Mouse (Mus musculus): ENCODE results near the gene Rnf150. TPM values are rescaled to one million over a fixed set of nuclear protein-coding genes. Genes with fewer than 3 reads are reported as not detected.
A peak's percentile ranks its signal among the peaks of the same experiment; 100 is the strongest.

Gene Rnf150
- total RNA-seq, 2 experiments from 2014 or later = 12.3 to 15.6 TPM

GRCm38 (mm10) chr8:83028211-83028610 is 165.1 kb downstream of the Rnf150 start:
- DNase-seq = peak; percentile 50

- no peak for DNase-seq
Observed at GRCm38 (mm10) chr8:83032800-83033199, 169.6 kb downstream of the Rnf150 start.

- no peak for DNase-seq
Observed at GRCm38 (mm10) chr8:83035141-83035540, 172.0 kb downstream of the Rnf150 start.

DNA sequence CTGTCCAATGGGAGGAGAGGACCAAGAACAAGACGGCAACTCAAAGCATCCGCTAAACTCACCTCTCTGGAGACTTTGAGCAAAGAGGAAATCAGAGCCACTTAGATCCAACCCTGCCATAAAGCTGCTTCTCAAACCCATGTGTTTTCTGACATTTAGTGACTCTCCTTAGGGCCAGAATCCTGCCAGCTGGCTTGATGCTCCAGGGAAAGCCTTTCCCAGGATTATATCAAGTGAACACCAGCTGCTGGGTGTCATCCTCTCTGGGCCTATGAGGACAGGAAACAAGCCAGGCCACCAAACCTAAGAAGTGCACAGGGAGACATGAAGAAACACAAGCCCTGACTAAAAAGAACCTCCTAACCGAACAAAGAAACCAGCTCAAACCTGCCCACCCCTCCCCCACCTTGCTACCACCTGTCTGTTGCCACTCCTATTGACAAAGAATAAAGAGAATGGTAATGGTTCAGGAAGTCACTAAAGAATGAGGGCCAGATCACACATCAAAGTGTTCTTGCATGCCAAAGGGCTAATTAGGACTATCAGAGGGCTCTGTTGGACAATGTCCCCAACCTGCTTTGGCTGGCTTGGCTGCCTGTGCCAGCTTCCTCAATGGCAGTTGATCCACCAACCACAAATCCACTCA is 173.5 kb downstream of the Rnf150 start:
- DNase-seq = no peak

DNA sequence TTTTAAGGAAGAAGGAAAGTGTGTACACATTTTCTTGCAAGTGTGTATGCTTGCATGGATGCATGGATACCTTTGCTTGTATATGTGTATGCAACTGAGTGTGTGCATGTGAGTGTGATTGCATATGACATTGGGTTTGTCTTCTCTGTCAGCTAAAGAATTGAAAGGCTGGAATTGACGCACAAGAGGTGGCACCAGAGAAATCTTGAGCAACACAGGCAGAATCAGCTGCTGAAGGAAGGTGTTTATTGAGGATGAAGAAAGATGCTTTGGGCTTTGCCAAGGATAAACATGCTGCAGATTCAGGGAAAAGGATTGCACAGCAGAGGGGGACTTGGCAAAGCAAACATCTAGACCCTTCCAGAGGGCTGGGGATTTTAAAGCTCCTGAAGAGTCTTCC is 174.2 kb downstream of the Rnf150 start:
- DNase-seq = no peak

DNA sequence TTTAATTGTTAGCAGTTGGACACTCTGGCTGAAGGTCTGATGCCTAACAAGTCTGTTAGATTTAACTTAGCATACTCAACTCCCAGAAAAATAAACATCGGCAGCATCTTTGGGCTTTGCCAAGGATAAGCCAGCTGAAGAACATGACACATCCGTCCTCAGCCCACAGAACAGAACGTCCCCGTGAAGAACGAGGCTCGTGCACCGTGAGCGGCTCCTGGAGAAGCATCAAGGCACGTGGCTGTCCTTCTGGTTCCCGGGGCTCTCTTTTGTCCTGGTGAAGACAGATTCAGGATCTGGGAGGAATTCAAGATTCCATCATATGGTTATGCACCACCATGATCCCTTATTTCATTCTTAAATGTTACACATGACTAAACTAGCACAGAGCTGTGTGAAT is 175.4 kb downstream of the Rnf150 start:
- DNase-seq = no peak

DNA sequence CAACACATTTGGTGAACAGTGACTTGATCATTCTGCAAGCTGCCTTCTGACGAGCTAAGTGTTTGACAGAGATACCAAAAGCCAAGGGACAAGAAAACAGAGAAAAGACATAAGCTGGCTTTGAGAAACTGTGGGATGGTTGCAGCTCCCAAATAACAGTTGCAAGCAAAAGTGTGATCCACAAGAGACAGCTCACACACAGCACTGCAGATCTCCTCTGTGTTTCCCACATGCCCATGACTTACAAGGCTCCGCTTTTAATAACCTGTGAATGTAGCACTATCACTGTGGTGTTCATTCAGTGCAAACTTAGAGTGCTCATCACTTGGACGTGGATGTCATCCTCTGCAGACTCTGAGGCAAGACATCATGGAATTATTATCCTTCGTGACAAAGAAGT is 178.3 kb downstream of the Rnf150 start:
- no peak for DNase-seq

GRCm38 (mm10) chr8:83046912-83047311 is 183.8 kb downstream of the Rnf150 start:
- peak; percentile 26 to 39 for DNase-seq

- peak in 1 of 2 experiments; percentile 26 for DNase-seq
Observed at GRCm38 (mm10) chr8:83048527-83048926, 185.4 kb downstream of the Rnf150 start.

- DNase-seq = no peak
Observed at GRCm38 (mm10) chr8:83049171-83049601, 186.0 kb downstream of the Rnf150 start.

DNA sequence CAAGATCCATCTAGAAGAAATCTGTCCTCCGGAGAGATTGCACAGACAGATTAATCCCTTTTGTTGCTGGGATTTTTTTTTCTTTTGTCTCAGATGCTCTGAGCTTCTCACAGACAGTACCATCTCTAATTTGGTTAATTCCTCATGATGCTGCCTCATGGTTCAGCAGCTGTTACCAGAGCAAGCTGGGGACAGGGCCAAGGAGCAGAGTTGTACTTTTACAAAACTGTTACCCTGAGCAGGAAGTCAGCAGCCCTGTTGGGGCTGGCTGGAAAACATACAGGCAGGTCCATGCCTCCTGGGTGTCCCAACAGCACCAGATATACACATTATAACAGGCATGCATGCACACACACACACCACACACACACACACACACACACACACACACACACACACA is 186.5 kb downstream of the Rnf150 start:
- DNase-seq = no peak

DNA sequence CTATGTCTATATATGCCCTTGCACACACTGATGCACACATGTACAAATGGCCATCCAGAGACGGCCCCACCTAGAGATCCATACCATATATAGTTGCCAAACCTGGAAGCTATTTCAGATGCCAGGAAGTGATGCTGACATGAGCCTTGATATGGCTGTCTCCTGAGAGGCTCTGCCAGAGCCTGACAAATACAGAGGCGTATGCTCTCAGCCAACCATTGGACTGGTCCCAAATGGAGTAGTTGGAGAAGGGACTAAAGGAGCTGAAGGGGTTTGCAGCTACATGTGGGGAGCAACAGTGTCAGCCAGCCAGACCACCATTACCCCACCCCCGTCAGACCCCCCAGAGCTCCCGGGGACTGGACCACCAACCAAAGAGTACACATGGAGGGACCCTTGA is 189.7 kb downstream of the Rnf150 start:
- no peak for DNase-seq

DNA sequence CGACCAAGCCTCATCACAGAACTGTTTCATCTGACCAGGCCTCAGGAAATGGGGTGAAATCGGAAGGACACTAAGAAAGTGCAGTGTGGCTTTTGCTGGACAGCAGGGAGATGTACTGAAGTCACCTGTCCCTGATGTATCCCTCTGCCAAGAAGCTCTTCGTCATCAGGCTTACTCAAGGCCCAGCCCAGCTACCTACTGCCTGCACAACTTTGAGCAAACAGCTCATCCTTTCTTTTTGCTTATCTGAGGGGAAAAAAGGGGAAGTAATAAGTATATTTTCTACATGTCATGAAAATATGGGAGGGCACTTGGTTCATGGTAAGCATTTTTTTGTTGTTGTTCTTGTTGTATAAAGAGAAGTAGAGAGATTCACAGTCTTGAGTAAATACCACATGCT is 191.6 kb downstream of the Rnf150 start:
- no peak for DNase-seq

GRCm38 (mm10) chr8:83058951-83059350 is 195.8 kb downstream of the Rnf150 start:
- no peak for DNase-seq

- no peak for DNase-seq
Observed at GRCm38 (mm10) chr8:83060076-83060475, 196.9 kb downstream of the Rnf150 start.

DNA sequence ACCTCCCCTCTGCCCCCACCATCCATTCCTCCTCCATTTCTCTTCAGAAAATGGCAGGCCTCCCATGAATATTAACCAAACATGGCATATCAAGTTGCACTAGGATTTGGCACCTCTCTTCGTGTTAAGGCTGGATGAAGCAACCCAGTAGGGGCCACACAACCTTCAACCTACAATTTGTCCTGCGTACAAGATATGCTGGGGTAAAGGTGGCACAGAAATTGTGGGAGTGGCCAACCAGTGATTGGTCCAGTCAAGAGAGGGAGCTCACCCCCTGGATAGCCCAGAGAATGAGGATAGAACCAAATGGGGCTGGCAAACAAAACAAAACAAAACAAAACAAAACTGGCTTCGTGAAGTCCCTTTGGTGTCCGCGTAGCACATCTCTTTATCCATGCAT is 198.1 kb downstream of the Rnf150 start:
- DNase-seq = no peak

GRCm38 (mm10) chr8:83061873-83062272 is 198.7 kb downstream of the Rnf150 start:
- no peak for DNase-seq

DNA sequence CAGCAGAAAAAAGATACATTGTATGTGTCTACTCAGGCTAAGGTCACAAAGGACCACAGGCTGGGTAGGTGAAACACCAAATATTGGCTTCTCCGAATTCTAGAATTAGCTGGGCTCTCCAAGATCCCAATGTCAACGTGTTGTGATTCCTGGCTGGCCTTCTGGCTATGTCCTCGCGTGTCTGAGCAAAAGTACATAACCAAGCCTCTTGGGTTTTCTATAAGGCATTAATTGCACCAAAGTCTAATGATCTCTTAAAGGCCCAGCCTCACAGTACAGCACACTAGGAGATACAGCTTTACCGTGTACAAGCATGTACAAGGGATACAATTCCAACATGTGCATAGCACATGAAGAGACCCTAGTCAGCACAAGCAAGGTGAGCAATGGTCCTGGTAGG is 199.1 kb downstream of the Rnf150 start:
- no peak for DNase-seq

DNA sequence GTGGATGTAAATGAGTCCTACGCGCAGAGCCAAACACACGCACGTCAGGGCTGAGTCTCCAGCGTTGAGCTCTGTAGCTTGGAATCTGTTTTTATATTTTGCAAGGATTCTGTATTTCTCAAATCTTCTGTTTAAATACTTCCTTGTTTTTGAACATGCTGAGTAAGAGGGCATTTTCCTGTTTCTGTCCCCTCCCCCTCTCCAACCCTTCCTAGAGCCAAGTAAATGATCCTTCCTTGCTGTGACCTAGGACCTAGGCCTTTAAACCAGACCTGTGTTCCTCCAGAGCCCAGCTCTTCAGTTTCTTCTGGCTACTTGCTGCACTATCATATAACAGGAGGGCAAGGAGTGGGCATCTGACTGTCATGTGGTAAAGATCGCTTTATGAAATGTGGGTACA is 200.9 kb downstream of the Rnf150 start:
- no peak for DNase-seq

DNA sequence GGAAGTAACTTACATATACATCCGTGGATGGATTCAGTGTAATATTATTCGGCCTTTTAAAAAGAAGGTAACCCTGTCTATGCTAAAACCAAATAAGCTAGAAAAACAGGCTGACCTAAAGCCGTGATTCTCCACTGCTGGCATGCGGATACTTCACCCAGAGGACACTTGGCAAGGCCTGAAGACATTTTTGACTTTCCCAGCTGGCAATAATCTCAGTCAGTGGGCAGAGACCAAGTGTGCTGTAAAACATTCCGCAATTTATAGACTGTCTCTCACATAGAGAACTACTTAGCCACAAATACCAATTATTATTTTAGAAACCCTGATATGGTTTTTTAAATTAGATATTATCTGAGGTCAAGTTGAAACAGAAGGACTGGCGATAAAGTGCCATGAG is 202.9 kb downstream of the Rnf150 start:
- no peak for DNase-seq

- DNase-seq = no peak
Observed at GRCm38 (mm10) chr8:83066846-83067245, 203.7 kb downstream of the Rnf150 start.

- DNase-seq = no peak
Observed at GRCm38 (mm10) chr8:83067906-83068305, 204.8 kb downstream of the Rnf150 start.

DNA sequence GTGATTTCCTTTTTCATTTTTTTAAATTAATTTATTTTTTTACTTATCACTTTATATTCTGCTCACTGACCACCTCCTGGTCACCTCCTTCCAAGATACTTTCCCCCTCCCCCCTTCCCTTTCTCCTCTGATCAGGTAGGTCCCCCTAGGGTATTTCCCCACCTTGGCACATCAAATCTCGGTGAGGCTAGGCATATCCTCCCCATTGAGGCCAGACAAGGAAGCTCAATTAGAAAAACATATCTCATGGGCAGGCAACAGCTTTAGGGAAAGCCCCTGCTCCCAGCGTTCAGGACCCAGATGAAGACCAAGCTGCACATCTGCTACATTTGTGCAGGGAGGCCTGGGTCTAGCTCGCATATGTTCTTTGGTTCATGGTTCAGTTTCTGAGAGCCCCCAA is 211.1 kb downstream of the Rnf150 start:
- no peak for DNase-seq

GRCm38 (mm10) chr8:83076621-83077020 is 213.5 kb downstream of the Rnf150 start:
- DNase-seq = no peak

DNA sequence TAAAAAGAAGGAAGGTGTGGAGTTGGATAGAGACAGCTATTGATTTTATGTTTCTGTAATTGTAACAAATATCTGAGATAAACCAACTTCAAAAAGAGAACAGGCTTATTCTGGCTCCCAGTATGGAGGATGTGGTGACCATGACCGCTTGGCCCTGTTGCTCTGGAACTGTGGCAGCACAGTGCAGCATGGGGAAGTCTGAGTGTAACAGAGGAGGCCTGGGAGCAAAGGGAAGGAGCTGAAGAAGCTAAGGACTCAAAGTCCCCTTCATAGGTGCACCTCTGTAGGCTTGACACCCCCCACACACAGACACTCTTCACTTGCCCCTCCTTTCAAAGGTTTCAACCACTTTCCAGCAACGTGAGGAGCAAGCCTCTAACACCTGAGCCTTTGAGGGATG is 214.2 kb downstream of the Rnf150 start:
- no peak for DNase-seq
